Mouse (Mus musculus) midbrain, embryonic 15.5 days (tissue): ENCODE measurements at regions not wholly inside any gene's neighbourhood (a gene's known extent, or its start where the extent isn't known, plus 50 kb on each side); places are given as distances from the start of the nearest gene placed in this dataset.
A peak's percentile ranks its signal among the peaks of the same experiment; 100 is the strongest.
"Not testable (repeated sequence)": the region's sequence is repeated elsewhere in the genome, so short reads cannot be mapped to it uniquely, and the experiment has no call there.

Experiments used
- ATAC-seq: fragments of 200-750 bp; cut with Nextera tagmentation; replicated peaks from 2 replicates; pipeline ENCODE4 v1.8.0; 2017; ENCODE audit warnings: moderate TSS enrichment
- H3K27ac ChIP-seq: fragments of 300-500 bp; sonication (generic); 2 replicates; pipeline ENCODE4 v1.5.1; 2015; ENCODE audit warnings: mild to moderate bottlenecking, inconsistent platforms
- H3K27me3 ChIP-seq: fragments of 300-500 bp; sonication (generic); replicated peaks from 2 replicates; pipeline ENCODE4 v1.6.1; 2015; ENCODE audit warnings: inconsistent platforms
- H3K36me3 ChIP-seq: fragments of 300-500 bp; sonication (generic); replicated peaks from 2 replicates; pipeline ENCODE4 v1.6.1; 2015; ENCODE audit warnings: inconsistent platforms
- H3K4me1 ChIP-seq: fragments of 300-500 bp; sonication (generic); 2 replicates; pipeline ENCODE4 v1.6.1; 2015; ENCODE audit warnings: inconsistent platforms
- H3K4me2 ChIP-seq: fragments of 300-500 bp; sonication (generic); 2 replicates; pipeline ENCODE4 v1.6.1; 2015; ENCODE audit warnings: inconsistent platforms, mild to moderate bottlenecking, moderate library complexity
- H3K4me3 ChIP-seq: fragments of 300-500 bp; sonication (generic); 2 replicates; pipeline ENCODE4 v1.5.1; 2015; ENCODE audit warnings: mild to moderate bottlenecking, inconsistent platforms
- H3K9ac ChIP-seq: fragments of 300-500 bp; sonication (generic); 2 replicates; pipeline ENCODE4 v1.6.1; 2015; ENCODE audit warnings: mild to moderate bottlenecking, inconsistent platforms
- H3K9me3 ChIP-seq: fragments of 300-500 bp; sonication (generic); 2 replicates; pipeline ENCODE4 v1.6.1; 2016; ENCODE audit warnings: inconsistent platforms
- WGBS: fragments of 180-500 bp; shearing (Covaris S2); methylation state at CpG from one replicate; pipeline ENCODE4 v1.1.7; 2015; ENCODE audit warnings: mixed read lengths; 5-methylcytosine and 5-hydroxymethylcytosine counted together

DNA sequence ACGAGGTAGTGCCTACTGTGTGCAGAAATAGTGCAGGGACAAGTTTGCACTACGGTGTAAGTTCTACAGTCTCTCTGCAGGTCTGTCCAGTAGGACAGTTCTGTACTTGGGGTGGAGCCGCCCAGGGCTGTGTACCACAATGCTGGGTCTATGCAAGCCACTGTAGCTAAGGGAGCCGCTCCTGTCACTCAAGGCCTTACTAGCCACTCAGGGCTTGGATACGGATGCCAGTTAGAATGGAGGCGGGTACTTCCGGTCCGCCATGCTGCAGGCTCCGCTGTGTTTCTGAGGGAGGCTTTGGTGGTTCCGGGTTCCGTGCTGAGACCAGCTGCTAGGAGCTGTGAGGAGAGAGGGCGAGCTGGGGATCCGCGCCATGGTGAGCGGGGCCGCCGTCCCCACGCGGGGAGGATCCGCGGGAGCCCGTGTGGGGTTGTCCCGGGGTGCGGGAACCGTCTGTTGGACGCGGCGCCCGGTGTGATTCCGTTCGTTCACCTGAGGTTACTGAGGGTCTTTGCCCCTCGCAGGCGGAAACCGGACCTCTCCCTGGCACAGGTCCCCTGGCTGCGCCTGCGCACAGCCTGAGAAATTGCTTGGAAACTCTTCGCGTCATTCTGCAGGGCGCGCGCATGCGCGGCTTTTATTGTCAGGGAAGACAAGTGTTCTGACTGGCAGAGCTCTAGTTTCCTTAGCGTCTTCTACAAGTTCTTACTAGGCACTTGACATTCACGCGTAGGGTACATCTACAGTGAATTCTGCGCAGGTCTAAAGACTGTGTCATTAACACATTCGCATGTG lies 51.0 kb upstream of the Zfp873 start:
- peaks cover 11% of the 10 kb centered on the region for H3K36me3 ChIP-seq
- H3K9me3 ChIP-seq, H3K9ac ChIP-seq, H3K27me3 ChIP-seq, H3K4me1 ChIP-seq: not testable (repeated sequence)
- peak overlapping the region; percentile 72 for H3K27ac ChIP-seq
- 2% methylated on average over 14 of the region's 48 CpGs for WGBS
- peak overlapping the region; percentile 39 for H3K4me3 ChIP-seq
- peak; percentile 100 for ATAC-seq
- H3K4me2 ChIP-seq: peak overlapping the region; percentile 48
